Mouse (Mus musculus) G1E (cell line): Measurements from ENCODE around the gene Irf2.

ENCODE experiments used
- CTCF ChIP-seq: IDR thresholded peaks from 2 replicates; pipeline ENCODE4 v1.5.1; 2012; ENCODE audit warnings: low read depth, low read length, inconsistent platforms, mixed read lengths
- GATA1 ChIP-seq: IDR thresholded peaks from 2 replicates; pipeline ENCODE4 v1.6.1; 2012; ENCODE audit warnings: borderline replicate concordance, low read length, inconsistent platforms, mixed read lengths
- GATA2 ChIP-seq: IDR thresholded peaks from 2 replicates; pipeline ENCODE4 v1.6.1; 2012; ENCODE audit warnings: low read depth, low read length, inconsistent platforms, borderline replicate concordance
- POLR2AphosphoS5 ChIP-seq: IDR thresholded peaks from 2 replicates; pipeline ENCODE4 v1.6.1; 2012; ENCODE audit warnings: low read depth, low read length, inconsistent platforms; ENCODE audit not compliant: insufficient replicate concordance
- TAL1 ChIP-seq: conservative IDR thresholded peaks from 2 replicates; pipeline ENCODE4 v1.6.1; 2012; ENCODE audit warnings: low read depth, low read length, inconsistent platforms, mixed read lengths

GRCm38 (mm10) chr8:46761454-46761853 lies 21.9 kb downstream of the Irf2 start:
- no peak for TF ChIP-seq POLR2AphosphoS5
- no peak for TF ChIP-seq GATA2
- TF ChIP-seq CTCF, result no peak
- no peak for TF ChIP-seq GATA1
- TF ChIP-seq TAL1, result no peak
